Mouse (Mus musculus) heart, adult 2 months (tissue): Measurements from ENCODE around the gene Irx6. TPM values are rescaled to one million over a fixed set of nuclear protein-coding genes. Genes with fewer than 3 reads are reported as not detected.

Source experiments
- DNase-seq, 2 experiments: peaks; one replicate each; pipeline ENCODE4 v3.0.0; 2021
- H3K27ac ChIP-seq: fragments of 200-600 bp; 2 replicates; pipeline ENCODE4 v1.8.1; 2022
- H3K27me3 ChIP-seq: fragments of 200-500 bp; 2 replicates; pipeline ENCODE4 v1.6.1; 2012; ENCODE audit warnings: mild to moderate bottlenecking, low read length, inconsistent platforms, mixed read lengths; ENCODE audit not compliant: control insufficient read depth, insufficient read depth
- H3K36me3 ChIP-seq: fragments of 200-500 bp; 2 replicates; pipeline ENCODE4 v1.6.1; 2012; ENCODE audit warnings: low read length, inconsistent platforms; ENCODE audit not compliant: control insufficient read depth, insufficient read depth
- H3K4me1 ChIP-seq: fragments of 200-500 bp; 2 replicates; pipeline ENCODE4 v1.6.1; 2011; ENCODE audit warnings: low read length; ENCODE audit not compliant: control insufficient read depth, insufficient read depth
- H3K4me3 ChIP-seq: fragments of 200-600 bp; 2 replicates; pipeline ENCODE4 v1.8.1; 2022
- H3K79me2 ChIP-seq: fragments of 200-500 bp; replicated peaks from 2 replicates; pipeline ENCODE4 v1.6.1; 2012; ENCODE audit warnings: mild to moderate bottlenecking, inconsistent platforms, low read length, moderate library complexity, mixed read lengths; ENCODE audit not compliant: control insufficient read depth, insufficient read depth
- H3K9ac ChIP-seq: fragments of 200-500 bp; 2 replicates; pipeline ENCODE4 v1.6.1; 2012; ENCODE audit warnings: low read depth, mild to moderate bottlenecking, control low read depth, inconsistent platforms, low read length, mixed read lengths
- CTCF ChIP-seq: fragments of 200-600 bp; IDR thresholded peaks from 2 replicates; pipeline ENCODE4 v1.8.1; 2022; ENCODE audit warnings: antibody characterized with exemption, mild to moderate bottlenecking, moderate library complexity
- EP300 ChIP-seq: fragments of 200-500 bp; IDR thresholded peaks from 2 replicates; pipeline ENCODE4 v1.6.1; 2011; ENCODE audit warnings: low read depth, low read length, control low read depth; ENCODE audit not compliant: insufficient read depth
- POLR2A ChIP-seq: fragments of 200-500 bp; IDR thresholded peaks from 2 replicates; pipeline ENCODE4 v1.6.1; 2011; ENCODE audit warnings: mild to moderate bottlenecking, low read depth, low read length, control low read depth; ENCODE audit not compliant: insufficient read depth
- WGBS: fragments of 180-500 bp; shearing (Covaris S2); methylation state at CpG from one replicate; pipeline ENCODE4 v1.1.7; 2018; 5-methylcytosine and 5-hydroxymethylcytosine counted together
- intact Hi-C: fragments of 180-260 bp; cut with DNase I; formaldehyde crosslinking; loops from one replicate; pipeline ENCODE4 v1.15.1; 2025
- polyA plus RNA-seq: library from polyadenylated mRNA; depleted of rRNA; stranded (reverse); fragments of >200 nt; gene quantifications from 2 replicates; pipeline ENCODE4 v1.2.3, GENCODE M21; 2012; rRNA removed
- total RNA-seq, 2 experiments: library from RNA; stranded (reverse); gene quantifications; 2 replicates each; pipeline ENCODE4 v1.2.3; 2021

Gene Irx6
- total and polyA plus RNA-seq, 3 experiments = 0.04 TPM; not detected in 2

GRCm38 (mm10) chr8:92723947-92724346 lies 49.9 kb downstream of the Irx6 start:
- Histone ChIP-seq H3K4me3 (no peak overlapping the region), H3K79me2 (no peaks in the 10 kb centered on the region), H3K4me1 (no peaks in the 10 kb centered on the region), H3K27me3 (no peaks in the 10 kb centered on the region), H3K36me3 (no peaks in the 10 kb centered on the region), H3K9ac (no peak overlapping the region), H3K27ac (peak overlapping the region; percentile 33; the same call in 1 of the 2 replicates)
- peak; percentile 37 to 61 for DNase-seq
- intact Hi-C loops = no loop called here
- WGBS = 20% methylated on average over 7 of the region's 7 CpGs
- no peak for TF ChIP-seq EP300
- no peak for TF ChIP-seq POLR2A
- TF ChIP-seq CTCF = no peak

GRCm38 (mm10) chr8:92724359-92724758 lies 50.3 kb downstream of the Irx6 start:
- no peaks in the 10 kb centered on the region for H3K27me3 ChIP-seq
- intact Hi-C loops = no loop called here
- DNase-seq = no peak
- H3K4me1 ChIP-seq = no peaks in the 10 kb centered on the region
- 63% methylated on average over 8 of the region's 8 CpGs for WGBS
- H3K36me3 ChIP-seq = no peaks in the 10 kb centered on the region
- H3K27ac ChIP-seq = peak overlapping the region; percentile 33
- H3K4me3 ChIP-seq = no peak overlapping the region
- H3K9ac ChIP-seq = no peak overlapping the region
- H3K79me2 ChIP-seq = no peaks in the 10 kb centered on the region
- TF ChIP-seq EP300 (no peak), CTCF (no peak), POLR2A (no peak)

Other genes with a start within 250 kb of the Irx6 start
- 10 to 100 TPM; 53.9 to 70.9 TPM for gene Mmp2, start 153.0 kb downstream of the Irx6 start, total RNA-seq
- gene Mmp2, start 153.0 kb downstream of the Irx6 start, polyA plus RNA-seq = 67.4 and 113 TPM in 2 replicates
- 1 to 10 TPM in 1 of 2 experiments, under 1 TPM in 1; 0.89 to 1.4 TPM for gene Lpcat2, start 181.1 kb downstream of the Irx6 start, total RNA-seq
- 0.72 and 1.1 TPM in 2 replicates for gene Lpcat2, start 181.1 kb downstream of the Irx6 start, polyA plus RNA-seq
- not detected for gene Capns2, start 227.1 kb downstream of the Irx6 start, total RNA-seq
- gene Capns2, start 227.1 kb downstream of the Irx6 start, polyA plus RNA-seq = not detected in 2 replicates